Mouse (Mus musculus) ovary, adult 18-20 months (tissue): ENCODE data around the gene Calr.
"Not testable (repeated sequence)": the region's sequence is repeated elsewhere in the genome, so short reads cannot be mapped to it uniquely, and the experiment has no call there.

Experiments
- DNase-seq: peaks from one replicate; pipeline ENCODE4 v3.0.0; 2022; ENCODE audit warnings: low spot score, mixed read lengths

The Calr gene

GRCm38 (mm10) chr8:84844397-84845070, 2.2 kb downstream of the Calr start:
- no peak for DNase-seq

- no peak for DNase-seq
Measured at GRCm38 (mm10) chr8:84841514-84841913, 5.2 kb downstream of the Calr start.

GRCm38 (mm10) chr8:84840248-84840999, 6.3 kb downstream of the Calr start, which contains the start of gene Rad23a:
Gene Rad23a (minus strand): TSS chr8:84840665.
- DNase-seq = peak; percentile 83

GRCm38 (mm10) chr8:84839875-84840247, 6.9 kb downstream of the Calr start:
- DNase-seq = no peak

GRCm38 (mm10) chr8:84839411-84839810, 7.3 kb downstream of the Calr start:
- DNase-seq = no peak

- DNase-seq = no peak
Measured at GRCm38 (mm10) chr8:84838513-84838912, 8.2 kb downstream of the Calr start.

GRCm38 (mm10) chr8:84837912-84838470, 8.7 kb downstream of the Calr start:
- no peak for DNase-seq

- DNase-seq = no peak
Measured at GRCm38 (mm10) chr8:84837149-84837911, 9.4 kb downstream of the Calr start.

- peak; percentile 64 for DNase-seq
Measured at GRCm38 (mm10) chr8:84834866-84835855, 11.6 kb downstream of the Calr start.

- no peak for DNase-seq
Measured at GRCm38 (mm10) chr8:84834002-84834865, 12.5 kb downstream of the Calr start.

- DNase-seq = no peak
Measured at GRCm38 (mm10) chr8:84832759-84833742, 13.7 kb downstream of the Calr start.

- peak; percentile 54 for DNase-seq
Measured at GRCm38 (mm10) chr8:84832034-84832717, 14.6 kb downstream of the Calr start.

GRCm38 (mm10) chr8:84831490-84831889, 15.2 kb downstream of the Calr start, which contains the start of gene Gadd45gip1:
Gene Gadd45gip1 (plus strand): TSS chr8:84831522.
- no peak for DNase-seq

- not testable (repeated sequence) for DNase-seq
Measured at GRCm38 (mm10) chr8:84826518-84826917, 20.2 kb downstream of the Calr start.

- DNase-seq = no peak
Measured at GRCm38 (mm10) chr8:84825636-84826035, 21.1 kb downstream of the Calr start.

GRCm38 (mm10) chr8:84823653-84824052, 23.1 kb downstream of the Calr start:
- DNase-seq = no peak

GRCm38 (mm10) chr8:84822723-84823122, 24.0 kb downstream of the Calr start, which contains the start of gene Dand5:
Gene Dand5 (minus strand): TSS chr8:84822823.
- no peak for DNase-seq

- no peak for DNase-seq
Measured at GRCm38 (mm10) chr8:84816117-84816516, 30.6 kb downstream of the Calr start.
